Mouse (Mus musculus) lung, adult 18-20 months (tissue): ENCODE measurements at regions not wholly inside any gene's neighbourhood (a gene's known extent, or its start where the extent isn't known, plus 50 kb on each side); places are given as distances from the start of the nearest gene placed in this dataset.

ENCODE experiments used
- DNase-seq, 2 experiments: peaks; one replicate each; pipeline ENCODE4 v3.0.0; 2022; ENCODE audit warnings: mixed read lengths in 2 of 2

- no peak for DNase-seq
These were observed 58.9 kb upstream of the Ankrd1 start for GRCm38 (mm10) chr19:36178828-36179251.

- DNase-seq = no peak
These were observed 60.4 kb upstream of the Ankrd1 start for GRCm38 (mm10) chr19:36180329-36180728.

- DNase-seq = no peak
These were observed 61.6 kb upstream of the Ankrd1 start for GRCm38 (mm10) chr19:36181535-36181934.

- peak; percentile 24 to 64 for DNase-seq
These were observed 63.2 kb upstream of the Ankrd1 start for GRCm38 (mm10) chr19:36183127-36183526.

GRCm38 (mm10) chr19:36189662-36190061 lies 69.8 kb upstream of the Ankrd1 start:
- no peak for DNase-seq

- DNase-seq = no peak
These were observed 71.7 kb upstream of the Ankrd1 start for GRCm38 (mm10) chr19:36191641-36192040.

- no peak for DNase-seq
These were observed 84.4 kb upstream of the Ankrd1 start for GRCm38 (mm10) chr19:36204269-36204668.

GRCm38 (mm10) chr19:36204965-36205718 lies 85.2 kb upstream of the Ankrd1 start:
- no peak for DNase-seq

GRCm38 (mm10) chr19:36207735-36208288 lies 87.9 kb upstream of the Ankrd1 start:
- DNase-seq = no peak

GRCm38 (mm10) chr19:36208419-36208818 lies 88.5 kb upstream of the Ankrd1 start:
- no peak for DNase-seq

GRCm38 (mm10) chr19:36213461-36213860 lies 93.6 kb upstream of the Ankrd1 start:
- no peak for DNase-seq

- DNase-seq = peak in 1 of 2 experiments; percentile 4
These were observed 94.5 kb upstream of the Ankrd1 start for GRCm38 (mm10) chr19:36214188-36214968.

- no peak for DNase-seq
These were observed 97.3 kb upstream of the Ankrd1 start for GRCm38 (mm10) chr19:36217177-36217576.

GRCm38 (mm10) chr19:36217605-36218004 lies 97.7 kb upstream of the Ankrd1 start:
- DNase-seq = no peak

- DNase-seq = no peak
These were observed 99.0 kb upstream of the Ankrd1 start for GRCm38 (mm10) chr19:36218921-36219320.

GRCm38 (mm10) chr19:36221104-36221503 lies 101.2 kb upstream of the Ankrd1 start:
- no peak for DNase-seq

GRCm38 (mm10) chr19:36221596-36221995 lies 101.7 kb upstream of the Ankrd1 start:
- DNase-seq = no peak

- DNase-seq = no peak
These were observed 102.3 kb upstream of the Ankrd1 start for GRCm38 (mm10) chr19:36222198-36222597.

- DNase-seq = no peak
These were observed 104.6 kb upstream of the Ankrd1 start for GRCm38 (mm10) chr19:36224518-36224917.

GRCm38 (mm10) chr19:36225612-36226011 lies 105.7 kb upstream of the Ankrd1 start:
- no peak for DNase-seq

- DNase-seq = no peak
These were observed 107.7 kb upstream of the Ankrd1 start for GRCm38 (mm10) chr19:36227418-36228160.

GRCm38 (mm10) chr19:36229315-36229714 lies 109.4 kb upstream of the Ankrd1 start:
- DNase-seq = no peak

- no peak for DNase-seq
These were observed 110.0 kb upstream of the Ankrd1 start for GRCm38 (mm10) chr19:36229941-36230340.
